ENCODE assay signal across 23 mouse cellular contexts in the genomic region with DNA sequence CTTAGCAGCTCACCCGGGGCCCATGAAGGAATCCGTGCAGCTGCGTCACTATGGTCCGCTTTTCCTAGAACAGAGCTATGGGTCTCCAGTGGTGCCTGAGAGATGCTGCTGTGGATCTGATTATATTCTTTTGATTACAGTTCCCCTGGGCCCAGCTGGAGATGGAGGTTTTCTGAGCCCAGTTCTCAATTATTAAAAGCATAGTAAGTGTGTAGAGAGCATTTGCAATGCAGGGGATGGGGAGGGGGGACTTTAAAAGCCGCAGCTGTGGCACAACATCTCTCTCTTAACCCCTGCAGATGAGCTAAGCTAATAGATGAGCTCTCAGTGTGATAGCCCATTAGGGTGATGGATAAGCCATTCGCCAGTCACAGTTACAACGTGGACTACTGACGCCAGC.
DNase-seq lines count a peak whose midpoint lies in the region; ATAC-seq lines count a peak whose summit lies in the region.
"Had no signal": no experiment of that assay in that cellular context is flagged by ENCODE, and none has a peak within 500 bp of the region (broad histone marks: within the 10 kb centered on the region; RNA-seq: fewer than 3 reads in every experiment).

No protein-coding gene starts in this region.

- H3K27ac ChIP-seq in embryonic facial prominence, embryonic 14.5 days (replicated peaks; ENCODE audit: low read depth, low read length): no peak overlapping the region
- no peak overlapping the region for H3K27ac ChIP-seq in embryonic facial prominence, embryonic 10.5 days (replicated peaks)
- H3K27ac ChIP-seq in midbrain, embryonic 13.5 days: peak overlapping the region; percentile 35
- H3K27ac ChIP-seq in neural tube, embryonic 15.5 days (replicated peaks): no peak overlapping the region; the same call in 1 of the 2 replicates
- H3K27ac ChIP-seq: heart, embryonic 13.5 days; intestine, embryonic 15.5 days; limb, embryonic 10.5 days; stomach, embryonic 15.5 days had no signal

- no peak overlapping the region for H3K9ac ChIP-seq in embryonic facial prominence, embryonic 14.5 days (ENCODE audit: low read depth, low read length)
- no peak overlapping the region for H3K9ac ChIP-seq in midbrain, embryonic 13.5 days (replicated peaks)
- no peak overlapping the region for H3K9ac ChIP-seq in neural tube, embryonic 15.5 days (replicated peaks)
- H3K9ac ChIP-seq: heart, embryonic 13.5 days; intestine, embryonic 15.5 days; liver, postnatal 0 days; stomach, embryonic 15.5 days had no signal

- no peaks in the 10 kb centered on the region for H3K36me3 ChIP-seq in embryonic facial prominence, embryonic 14.5 days (ENCODE audit: control insufficient read depth, insufficient read depth, low read length)
- no peaks in the 10 kb centered on the region for H3K36me3 ChIP-seq in embryonic facial prominence, embryonic 10.5 days (replicated peaks)
- H3K36me3 ChIP-seq in midbrain, embryonic 13.5 days: no peaks in the 10 kb centered on the region
- H3K36me3 ChIP-seq in neural tube, embryonic 15.5 days: no peaks in the 10 kb centered on the region
- H3K36me3 ChIP-seq: heart, embryonic 13.5 days; intestine, embryonic 15.5 days; limb, embryonic 10.5 days; stomach, embryonic 15.5 days had no signal

- ATAC-seq in embryonic facial prominence, embryonic 14.5 days (ENCODE audit: low read depth): peak; percentile 51; the same call in 1 of the 2 replicates
- peak; percentile 82 for ATAC-seq in midbrain, embryonic 13.5 days
- peak; percentile 83 for ATAC-seq in neural tube, embryonic 15.5 days (ENCODE audit: low FRiP score)
- ATAC-seq: intestine, embryonic 15.5 days; liver, postnatal 0 days; Patski had no signal

- DNase-seq in embryonic facial prominence, embryonic 14.5 days (ENCODE audit: low spot score): no peak
- no peak for DNase-seq in embryonic facial prominence, embryonic 10.5 days (ENCODE audit: low spot score)
- DNase-seq in retina, embryonic 14.5 days (ENCODE audit: low spot score): peak; percentile 43
- no peak for DNase-seq in retina, postnatal 1 day
- no peak for DNase-seq in right cerebral cortex, postnatal 25 days
- no peak for DNase-seq in adrenal gland, postnatal 25 days
- DNase-seq: adrenal gland, adult 8-10 months; cerebellum, postnatal 14 days; gastrocnemius, postnatal 10 days; heart, adult 18-20 months; heart, postnatal 36 days; kidney, adult 9 months; kidney, postnatal 25 days; liver, postnatal 0 days; lung, postnatal 10 days; thymus, adult 18-20 months had no signal

- H3K9me3 ChIP-seq in embryonic facial prominence, embryonic 14.5 days (ENCODE audit: control insufficient read depth, low read length): no peaks in the 10 kb centered on the region
- no peaks in the 10 kb centered on the region for H3K9me3 ChIP-seq in embryonic facial prominence, embryonic 10.5 days
- no peaks in the 10 kb centered on the region for H3K9me3 ChIP-seq in midbrain, embryonic 13.5 days
- no peaks in the 10 kb centered on the region for H3K9me3 ChIP-seq in neural tube, embryonic 15.5 days (replicated peaks)
- H3K9me3 ChIP-seq: heart, embryonic 13.5 days; intestine, embryonic 15.5 days; limb, embryonic 10.5 days; stomach, embryonic 15.5 days had no signal

- no peak overlapping the region for H3K4me2 ChIP-seq in embryonic facial prominence, embryonic 14.5 days (ENCODE audit: low read depth, low read length)
- H3K4me2 ChIP-seq in midbrain, embryonic 13.5 days (replicated peaks): no peak overlapping the region
- no peak overlapping the region for H3K4me2 ChIP-seq in neural tube, embryonic 15.5 days
- H3K4me2 ChIP-seq: heart, embryonic 13.5 days; intestine, embryonic 15.5 days; stomach, embryonic 15.5 days had no signal

- no peak overlapping the region for H3K4me3 ChIP-seq in embryonic facial prominence, embryonic 14.5 days (ENCODE audit: low read depth, low read length)
- no peak overlapping the region for H3K4me3 ChIP-seq in embryonic facial prominence, embryonic 10.5 days
- no peak overlapping the region for H3K4me3 ChIP-seq in midbrain, embryonic 13.5 days (replicated peaks)
- H3K4me3 ChIP-seq in neural tube, embryonic 15.5 days (replicated peaks): no peak overlapping the region
- H3K4me3 ChIP-seq: heart, embryonic 13.5 days; intestine, embryonic 15.5 days; limb, embryonic 10.5 days; stomach, embryonic 15.5 days had no signal

- H3K4me1 ChIP-seq in embryonic facial prominence, embryonic 14.5 days (ENCODE audit: control insufficient read depth, insufficient read depth, low read length): peaks cover 10% of the 10 kb centered on the region
- H3K4me1 ChIP-seq in embryonic facial prominence, embryonic 10.5 days: peaks cover 13% of the 10 kb centered on the region
- H3K4me1 ChIP-seq in midbrain, embryonic 13.5 days (replicated peaks): peaks cover 22% of the 10 kb centered on the region
- H3K4me1 ChIP-seq in neural tube, embryonic 15.5 days: peaks cover 22% of the 10 kb centered on the region
- H3K4me1 ChIP-seq: intestine, embryonic 15.5 days; stomach, embryonic 15.5 days had no signal

- no peaks in the 10 kb centered on the region for H3K27me3 ChIP-seq in embryonic facial prominence, embryonic 14.5 days (replicated peaks; ENCODE audit: control insufficient read depth, insufficient read depth, low read length)
- H3K27me3 ChIP-seq in embryonic facial prominence, embryonic 10.5 days (replicated peaks; ENCODE audit: low read depth, poor library complexity, severe bottlenecking): no peaks in the 10 kb centered on the region
- no peaks in the 10 kb centered on the region for H3K27me3 ChIP-seq in midbrain, embryonic 13.5 days
- no peaks in the 10 kb centered on the region for H3K27me3 ChIP-seq in neural tube, embryonic 15.5 days (replicated peaks)
- H3K27me3 ChIP-seq: intestine, embryonic 15.5 days; Patski; stomach, embryonic 15.5 days had no signal

- 78% methylated on average over 8 of the region's 8 CpGs for WGBS in embryonic facial prominence, embryonic 14.5 days
- WGBS in embryonic facial prominence, embryonic 10.5 days: 90% methylated on average over 8 of the region's 8 CpGs
- WGBS in midbrain, embryonic 13.5 days: 52% methylated on average over 8 of the region's 8 CpGs
- WGBS in neural tube, embryonic 15.5 days: 30% methylated on average over 8 of the region's 8 CpGs
